Mouse (Mus musculus) small intestine, adult 2 months (tissue): ENCODE data around the gene Gm10401. TPM values are rescaled to one million over a fixed set of nuclear protein-coding genes. Genes with fewer than 3 reads are reported as not detected.

Source experiments
- H3K27ac ChIP-seq: fragments of 200-500 bp; 2 replicates; pipeline ENCODE4 v1.5.1; 2012; ENCODE audit warnings: low read depth, low read length, control low read depth, inconsistent platforms; ENCODE audit not compliant: insufficient read depth
- H3K27me3 ChIP-seq: fragments of 200-500 bp; 2 replicates; pipeline ENCODE4 v1.6.1; 2012; ENCODE audit warnings: mild to moderate bottlenecking, moderate library complexity, low read length, inconsistent platforms; ENCODE audit not compliant: control insufficient read depth, insufficient read depth
- H3K36me3 ChIP-seq: fragments of 200-500 bp; 2 replicates; pipeline ENCODE4 v1.6.1; 2012; ENCODE audit warnings: mild to moderate bottlenecking, low read length, control low read depth, inconsistent platforms; ENCODE audit not compliant: control insufficient read depth, insufficient read depth
- H3K4me1 ChIP-seq: fragments of 200-500 bp; 2 replicates; pipeline ENCODE4 v1.6.1; 2012; ENCODE audit warnings: low read length, inconsistent platforms, mixed read lengths; ENCODE audit not compliant: control insufficient read depth, insufficient read depth, insufficient read length
- H3K4me3 ChIP-seq: fragments of 200-500 bp; 2 replicates; pipeline ENCODE4 v1.5.1; 2012; ENCODE audit warnings: low read depth, mild to moderate bottlenecking, control low read depth, inconsistent platforms, low read length, moderate library complexity
- CTCF ChIP-seq: fragments of 200-500 bp; IDR thresholded peaks from 2 replicates; pipeline ENCODE4 v1.5.1; 2012; ENCODE audit warnings: low read depth, mild to moderate bottlenecking, control low read depth, inconsistent platforms, low read length, moderate library complexity, mixed read lengths; ENCODE audit not compliant: insufficient replicate concordance, insufficient read length; ENCODE audit errors: extremely low read depth
- POLR2A ChIP-seq: fragments of 200-500 bp; IDR thresholded peaks from 2 replicates; pipeline ENCODE4 v1.6.1; 2012; ENCODE audit warnings: low read depth, mild to moderate bottlenecking, control low read depth, inconsistent platforms, low read length, moderate library complexity
- WGBS: fragments of 180-500 bp; shearing (Covaris S2); methylation state at CpG from one replicate; pipeline ENCODE4 v1.1.7; 2018; 5-methylcytosine and 5-hydroxymethylcytosine counted together
- polyA plus RNA-seq: library from polyadenylated mRNA; depleted of rRNA; stranded (reverse); fragments of >200 nt; gene quantifications from 2 replicates; pipeline ENCODE4 v1.2.3, GENCODE M21; 2012

Gene Gm10401
- polyA plus RNA-seq, 1 experiment: not detected

DNA sequence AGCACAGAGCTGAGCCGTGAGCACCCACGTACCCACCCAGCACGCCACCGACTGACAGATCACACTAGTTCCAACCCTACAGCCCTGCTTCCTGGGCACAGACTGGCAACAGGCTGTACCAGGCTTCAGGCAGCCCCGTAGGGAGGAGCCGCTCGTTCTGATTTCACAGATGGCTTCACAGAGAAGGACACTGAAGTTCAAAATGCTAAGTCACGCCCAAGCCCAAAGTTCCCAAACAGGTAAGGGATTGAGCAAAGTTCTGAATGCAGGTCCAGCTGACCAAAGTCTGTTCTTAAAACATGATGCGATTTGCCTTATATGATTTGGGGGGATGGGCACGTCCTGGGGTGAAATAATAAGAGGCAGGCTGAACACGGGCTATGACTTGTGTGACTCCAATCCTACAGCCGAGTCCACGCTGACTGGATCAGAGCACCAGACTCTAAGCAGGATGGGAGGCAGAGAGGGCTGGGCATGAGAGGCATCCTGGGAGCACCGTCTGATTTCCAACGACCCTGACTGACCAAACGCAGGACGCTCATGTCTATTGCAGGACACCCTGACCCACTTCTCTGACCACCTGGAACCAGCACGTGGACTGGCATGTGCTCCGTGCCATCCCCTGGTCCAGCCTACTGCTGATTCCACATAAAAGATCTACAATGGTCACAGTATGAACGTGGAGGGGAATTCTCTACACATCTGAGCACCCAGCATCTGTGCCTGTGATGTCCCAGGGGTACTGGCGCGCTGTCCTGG is 29.5 kb upstream of the Gm10401 start:
- TF ChIP-seq CTCF (no peak), POLR2A (no peak)
- H3K27ac ChIP-seq: no peak overlapping the region
- 87% methylated on average over 22 of the region's 22 CpGs for WGBS
- no peak overlapping the region for H3K4me3 ChIP-seq
- H3K27me3 ChIP-seq: no peaks in the 10 kb centered on the region
- peaks cover 33% of the 10 kb centered on the region for H3K36me3 ChIP-seq
- H3K4me1 ChIP-seq: peaks cover 4% of the 10 kb centered on the region

DNA sequence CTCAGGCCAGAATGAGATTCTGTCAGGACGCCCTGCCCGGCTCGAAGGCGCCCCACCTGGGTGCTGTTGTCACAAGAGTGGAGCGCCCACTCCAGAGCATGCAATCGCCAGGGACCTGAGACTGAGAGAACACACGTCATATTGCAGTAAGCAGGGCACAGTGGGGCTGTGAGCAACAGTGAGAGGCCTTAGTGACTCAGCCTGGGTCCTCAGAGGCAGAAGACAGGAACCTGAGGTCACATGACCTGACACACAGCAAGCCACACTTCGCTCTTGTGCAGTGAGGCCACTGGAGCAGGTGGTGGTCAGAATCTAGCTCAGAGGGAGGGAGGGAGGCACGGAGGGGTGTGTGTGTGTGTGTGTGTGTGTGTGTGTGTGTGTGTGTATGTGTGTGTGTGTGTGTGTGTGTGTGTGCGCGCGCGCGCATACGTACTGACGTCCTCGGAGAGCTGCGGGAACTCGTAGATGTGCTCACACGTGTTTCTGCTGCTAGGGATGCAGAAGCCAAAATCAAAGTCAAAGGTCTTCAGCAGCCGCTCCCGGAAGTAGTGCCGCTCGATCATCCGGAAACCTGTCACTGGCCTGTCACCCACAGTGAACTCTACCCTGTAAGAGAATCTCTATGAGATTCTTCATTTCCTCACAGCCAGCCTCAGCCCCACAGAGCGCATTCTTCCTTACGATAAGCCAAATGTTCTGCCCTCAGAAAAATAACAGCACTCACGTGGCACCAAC is 28.6 kb upstream of the Gm10401 start:
- peaks cover 4% of the 10 kb centered on the region for H3K4me1 ChIP-seq
- TF ChIP-seq CTCF: no peak
- 92% methylated on average over 28 of the region's 28 CpGs for WGBS
- no peak overlapping the region for H3K4me3 ChIP-seq
- H3K36me3 ChIP-seq: peaks cover 33% of the 10 kb centered on the region
- H3K27ac ChIP-seq: 0 out of 2 replicates have a peak overlapping the region, but pooled peaks have one; percentile 24
- H3K27me3 ChIP-seq: no peaks in the 10 kb centered on the region

DNA sequence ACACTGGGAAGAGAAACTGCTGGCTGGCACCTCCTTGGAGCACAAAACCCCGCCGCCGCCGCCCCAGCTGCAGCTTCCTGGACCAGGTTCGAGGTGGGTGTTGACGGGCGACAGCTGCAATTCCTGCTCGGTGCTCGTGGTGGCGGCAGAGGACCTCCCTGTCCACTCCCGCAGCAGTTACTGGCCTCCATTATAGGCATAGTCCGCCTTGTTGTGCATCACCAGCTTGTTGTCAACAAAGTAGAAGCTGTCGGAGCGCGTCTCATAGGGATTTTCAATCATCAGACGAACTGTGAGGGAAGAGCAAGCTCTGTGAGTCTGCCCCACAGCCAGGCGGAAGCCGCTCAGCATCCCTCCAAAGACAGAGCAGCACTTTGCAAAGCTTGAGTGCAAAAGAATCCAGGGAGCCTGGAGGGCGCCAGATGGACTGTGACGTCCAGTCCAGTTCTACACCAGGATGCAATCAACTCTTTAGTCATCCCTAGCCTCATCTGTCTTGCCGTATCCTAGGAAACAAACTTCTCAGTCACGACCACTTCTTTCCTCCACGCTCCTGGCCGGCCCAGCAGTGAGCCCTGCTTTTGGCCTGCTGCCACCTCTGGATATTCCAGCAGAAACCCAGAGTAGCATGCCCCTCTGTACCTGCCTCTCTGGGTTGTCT is 27.2 kb upstream of the Gm10401 start:
- TF ChIP-seq POLR2A (no peak), CTCF (peak; percentile 84)
- no peaks in the 10 kb centered on the region for H3K27me3 ChIP-seq
- H3K36me3 ChIP-seq: peaks cover 33% of the 10 kb centered on the region
- WGBS: 28% methylated on average over 24 of the region's 24 CpGs
- no peak overlapping the region for H3K4me3 ChIP-seq
- H3K4me1 ChIP-seq: peaks cover 4% of the 10 kb centered on the region
- no peak overlapping the region for H3K27ac ChIP-seq

DNA sequence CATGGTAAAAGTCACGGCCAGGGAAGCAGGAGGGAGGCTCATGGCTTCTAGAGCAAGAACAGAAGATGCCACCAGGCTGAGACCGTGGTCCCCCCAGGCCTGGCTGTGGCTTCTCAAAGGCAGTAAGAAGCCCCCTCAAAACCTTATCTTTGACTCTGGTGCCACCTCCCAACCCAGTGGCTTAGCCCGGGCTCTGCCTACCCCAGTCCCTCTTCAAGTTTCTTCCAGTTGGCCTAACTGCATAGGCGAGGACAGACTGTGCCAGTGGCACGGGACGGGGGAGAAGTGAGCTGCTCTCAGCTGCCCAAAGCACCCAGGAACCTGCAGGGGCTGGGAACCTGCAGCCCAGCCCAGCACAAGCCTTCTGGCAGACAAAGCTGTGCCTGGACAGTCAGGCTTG is 26.6 kb upstream of the Gm10401 start:
- no peaks in the 10 kb centered on the region for H3K27me3 ChIP-seq
- H3K27ac ChIP-seq: no peak overlapping the region
- no peak for TF ChIP-seq CTCF
- TF ChIP-seq POLR2A: no peak
- H3K36me3 ChIP-seq: peaks cover 29% of the 10 kb centered on the region
- H3K4me3 ChIP-seq: no peak overlapping the region
- 90% methylated on average over 6 of the region's 6 CpGs for WGBS
- H3K4me1 ChIP-seq: peaks cover 4% of the 10 kb centered on the region

DNA sequence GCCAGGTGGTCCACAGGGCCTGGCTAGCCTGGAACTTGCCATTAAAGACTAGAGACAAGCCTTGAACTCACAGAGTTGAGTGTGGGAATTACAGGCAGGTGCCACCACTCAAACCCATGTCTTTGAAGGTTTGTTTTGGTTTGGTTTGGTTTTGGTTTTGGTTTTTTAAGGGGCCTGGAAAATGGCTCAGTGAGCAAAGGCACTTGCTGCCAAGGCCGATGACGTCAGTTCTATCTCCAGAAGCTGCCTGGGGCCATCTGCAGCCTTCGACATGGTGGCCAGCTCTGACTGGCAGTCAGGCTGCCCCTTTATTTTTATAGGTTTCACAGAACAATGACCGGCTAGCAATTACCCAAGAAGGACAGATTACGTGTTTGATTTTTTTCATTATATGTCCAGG is 22.9 kb upstream of the Gm10401 start:
- no peak overlapping the region for H3K4me3 ChIP-seq
- WGBS: 91% methylated on average over 5 of the region's 5 CpGs
- peaks cover 17% of the 10 kb centered on the region for H3K36me3 ChIP-seq
- H3K27ac ChIP-seq: no peak overlapping the region
- H3K4me1 ChIP-seq: peaks cover 4% of the 10 kb centered on the region
- no peaks in the 10 kb centered on the region for H3K27me3 ChIP-seq
- TF ChIP-seq CTCF (no peak), POLR2A (no peak)

DNA sequence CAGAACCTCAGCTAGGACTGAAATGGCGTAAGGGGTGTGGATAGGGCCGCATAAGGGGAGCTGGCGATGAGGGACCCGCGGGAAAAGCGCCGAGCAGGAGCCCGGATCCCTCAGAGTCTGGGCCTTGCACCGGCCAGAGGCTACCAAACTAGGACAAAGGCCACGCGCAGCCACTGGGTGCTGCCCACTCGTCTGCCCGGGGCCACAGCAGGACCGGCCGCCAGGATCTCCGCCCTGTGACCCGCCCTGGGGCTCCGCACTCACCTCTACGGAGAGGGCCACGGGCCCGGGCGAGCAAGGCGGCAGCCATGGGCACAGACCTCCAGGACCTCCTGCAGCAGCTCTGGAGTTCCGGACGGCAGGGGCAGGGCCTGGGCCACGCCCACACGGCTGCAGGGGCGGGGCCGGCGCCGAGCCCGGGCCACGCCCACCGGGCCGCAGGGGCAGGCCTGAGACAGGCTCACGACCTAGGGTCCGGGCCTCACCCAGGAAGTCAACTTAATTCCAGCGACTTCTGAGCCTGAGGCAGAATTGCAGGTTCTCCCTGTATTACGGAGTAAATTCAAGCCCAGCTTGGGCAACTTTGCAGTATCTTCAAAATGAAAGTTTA is 21.0 kb upstream of the Gm10401 start, which contains the start of gene Acads:
TSS of gene Acads (minus strand) at position 386 of the 610 bp plus-strand sequence.
- peaks cover 2% of the 10 kb centered on the region; the same call in 1 of the 2 replicates for H3K4me1 ChIP-seq
- H3K4me3 ChIP-seq: peak within 1 kb of the TSS; percentile 95
- H3K36me3 ChIP-seq: peaks cover 9% of the 10 kb centered on the region
- peak within 1 kb of the TSS; percentile 24; the same call in 1 of the 2 replicates for H3K27ac ChIP-seq
- no peaks in the 10 kb centered on the region for H3K27me3 ChIP-seq
- peak; percentile 44 for TF ChIP-seq POLR2A
- TF ChIP-seq CTCF: no peak
- WGBS: 1% methylated on average over 39 of the region's 39 CpGs
